ENCODE assay signal across 10 mouse cellular contexts in the genomic region with DNA sequence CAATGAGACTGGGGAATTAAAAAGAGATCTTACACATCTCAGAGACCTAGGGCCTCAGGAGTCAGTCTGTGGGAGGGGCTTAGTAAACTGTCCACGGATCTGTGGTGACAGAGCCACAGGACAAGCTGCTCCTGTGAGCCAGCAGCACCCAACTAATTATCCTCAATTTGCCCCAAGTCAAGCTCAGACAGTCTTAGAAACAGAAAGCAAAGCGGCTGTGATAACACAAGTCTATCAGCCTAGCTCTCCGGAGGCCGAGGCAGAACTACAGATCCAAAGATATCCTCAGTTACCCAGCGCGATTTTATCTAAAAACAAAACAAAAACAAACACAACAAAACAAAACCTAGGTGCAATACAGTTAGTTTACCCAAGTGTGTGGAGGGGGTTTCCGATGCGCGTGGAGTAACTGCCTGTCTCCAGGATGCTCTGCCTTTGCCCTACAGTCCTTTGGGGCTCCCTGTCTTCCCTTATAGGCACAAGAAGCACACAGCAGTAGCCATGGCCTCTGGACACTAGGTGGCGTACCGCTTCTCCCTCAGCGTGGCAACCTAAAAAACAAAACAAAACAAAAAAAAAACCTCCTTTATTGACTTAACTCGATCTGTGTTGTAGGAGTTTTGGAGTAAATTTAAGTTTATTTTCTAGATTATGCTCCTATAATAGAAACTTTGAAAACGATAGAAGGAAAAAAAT. TPM values are rescaled to one million over a fixed set of nuclear protein-coding genes. Genes with fewer than 3 reads are reported as not detected.
A peak's percentile ranks its signal among the peaks of the same experiment; 100 is the strongest.
DNase-seq lines count a peak whose midpoint lies in the region; ATAC-seq lines count a peak whose summit lies in the region.
"Had no signal": no experiment of that assay in that cellular context is flagged by ENCODE, and none has a peak within 500 bp of the region (broad histone marks: within the 10 kb centered on the region; RNA-seq: fewer than 3 reads in every experiment).

No protein-coding gene starts in this region.

- no peak overlapping the region for H3K27ac ChIP-seq in midbrain, embryonic 11.5 days (ENCODE audit: low read depth, low read length)
- H3K27ac ChIP-seq in midbrain, embryonic 15.5 days = no peak overlapping the region
- H3K27ac ChIP-seq: stomach, embryonic 15.5 days had no signal

- H3K4me2 ChIP-seq in midbrain, embryonic 11.5 days = no peak overlapping the region
- no peak overlapping the region for H3K4me2 ChIP-seq in midbrain, embryonic 15.5 days
- H3K4me2 ChIP-seq: stomach, embryonic 15.5 days had no signal

- H3K9me3 ChIP-seq in midbrain, embryonic 11.5 days (ENCODE audit: control insufficient read depth, low read length) = no peaks in the 10 kb centered on the region
- H3K9me3 ChIP-seq in midbrain, embryonic 15.5 days = no peaks in the 10 kb centered on the region
- H3K9me3 ChIP-seq: G1E; stomach, embryonic 15.5 days had no signal

- intact Hi-C loops in heart, postnatal 14 days (cut with DNase I) = no loop called here
- intact Hi-C loops in left cerebral cortex, postnatal 36 days (cut with DNase I) = no loop called here

- no peak overlapping the region for H3K4me3 ChIP-seq in midbrain, embryonic 11.5 days (ENCODE audit: low read depth, low read length)
- H3K4me3 ChIP-seq in midbrain, embryonic 15.5 days = no peak overlapping the region
- H3K4me3 ChIP-seq: stomach, embryonic 15.5 days had no signal

- no peak overlapping the region for H3K9ac ChIP-seq in midbrain, embryonic 11.5 days (ENCODE audit: low read length)
- H3K9ac ChIP-seq in midbrain, embryonic 15.5 days = no peak overlapping the region
- H3K9ac ChIP-seq: stomach, embryonic 15.5 days had no signal

- H3K36me3 ChIP-seq in midbrain, embryonic 11.5 days (ENCODE audit: control insufficient read depth, insufficient read depth, low read length) = no peaks in the 10 kb centered on the region
- H3K36me3 ChIP-seq in midbrain, embryonic 15.5 days (replicated peaks) = no peaks in the 10 kb centered on the region
- H3K36me3 ChIP-seq: G1E; stomach, embryonic 15.5 days had no signal

- 0 out of 2 replicates have a peak, but pooled peaks have one; percentile 48 for ATAC-seq in midbrain, embryonic 11.5 days (ENCODE audit: low FRiP score)
- no peak for ATAC-seq in midbrain, embryonic 15.5 days (replicated peaks)

- no peaks in the 10 kb centered on the region for H3K27me3 ChIP-seq in midbrain, embryonic 11.5 days (ENCODE audit: control insufficient read depth, insufficient read depth, low read length)
- H3K27me3 ChIP-seq in midbrain, embryonic 15.5 days (replicated peaks) = no peaks in the 10 kb centered on the region
- H3K27me3 ChIP-seq: stomach, embryonic 15.5 days had no signal

- 60% methylated on average over 14 of the region's 14 CpGs for WGBS in midbrain, embryonic 11.5 days
- WGBS in midbrain, embryonic 15.5 days = 53% methylated on average over 14 of the region's 14 CpGs

- no peaks in the 10 kb centered on the region for H3K4me1 ChIP-seq in midbrain, embryonic 11.5 days (ENCODE audit: control insufficient read depth, insufficient read depth, low read length)
- H3K4me1 ChIP-seq in midbrain, embryonic 15.5 days = no peaks in the 10 kb centered on the region
- H3K4me1 ChIP-seq: stomach, embryonic 15.5 days had no signal

- DNase-seq in cerebellum, adult 11 months = peak; percentile 2
- no peak for DNase-seq in cerebellum, adult 8-10 months
- DNase-seq in midbrain, embryonic 11.5 days (ENCODE audit: low spot score, missing footprints) = peak; percentile 92
- peak; percentile 3 for DNase-seq in c-Kit-positive CD71-positive TER-119-negative erythroid progenitor cells, embryonic 14.5 days (ENCODE audit: low read depth)
- DNase-seq in heart, postnatal 14 days = peak; percentile 13 to 29
- peak; percentile 9 to 31 for DNase-seq in left cerebral cortex, postnatal 36 days (ENCODE audit: low spot score in 2 of 2)
- DNase-seq in right cerebral cortex, postnatal 14 days = peak; percentile 40

RNA-seq across cellular contexts. Expression of a gene that starts 54.7 kb away (rescaled TPM):
- 115 and 123 TPM in 2 replicates for polyA plus RNA-seq in midbrain, embryonic 11.5 days (2014; fragmentation: Nextera tagmentation; extraction: Ambion mirVana)
- 44.0 and 47.2 TPM in 2 replicates for polyA plus RNA-seq in midbrain, embryonic 15.5 days (2015; fragmentation: Nextera tagmentation; extraction: Ambion mirVana)
- total RNA-seq in heart, postnatal 14 days (2021) = 10 to 100 TPM; 42.6 to 53.8 TPM
- total RNA-seq in left cerebral cortex, postnatal 36 days (2021) = 100 to 1,000 TPM; 147 TPM
